Mouse (Mus musculus) brown adipose tissue, adult 24 weeks (tissue): Measurements from ENCODE around the gene Rab34. TPM values are rescaled to one million over a fixed set of nuclear protein-coding genes. Genes with fewer than 3 reads are reported as not detected.

ENCODE experiments used
- H3K27ac ChIP-seq: fragments of 200-500 bp; replicated peaks from 2 replicates; pipeline ENCODE4 v1.5.1; 2012; ENCODE audit warnings: low read depth, mild to moderate bottlenecking, low read length
- H3K4me1 ChIP-seq: fragments of 200-500 bp; 2 replicates; pipeline ENCODE4 v1.6.1; 2012; ENCODE audit warnings: low read length, mixed read lengths; ENCODE audit not compliant: control insufficient read depth, insufficient read depth, insufficient read length
- H3K4me3 ChIP-seq: fragments of 200-500 bp; 2 replicates; pipeline ENCODE4 v1.5.1; 2012; ENCODE audit warnings: low read depth, mild to moderate bottlenecking, low read length, moderate library complexity; ENCODE audit not compliant: insufficient read depth
- polyA plus RNA-seq: library from polyadenylated mRNA; stranded (reverse); fragments of >200 nt; gene quantifications from 2 replicates; pipeline ENCODE4 v1.2.4, GENCODE M21; 2012; ENCODE audit not compliant: missing spikeins, insufficient read depth, insufficient read length

The Rab34 gene
- 61.8 and 78.8 TPM in 2 replicates for polyA plus RNA-seq

GRCm38 (mm10) chr11:78188331-78189233 lies at the start of gene Rab34:
Gene Rab34, plus strand, starts transcription at chr11:78188430.
- Histone ChIP-seq H3K4me1 (0 out of 2 replicates have a peak, but pooled peaks cover 2% of the 10 kb centered on the region), H3K4me3 (peak within 1 kb of the TSS; percentile 71), H3K27ac (peak within 1 kb of the TSS; percentile 66)

- Histone ChIP-seq H3K27ac (no peak overlapping the region), H3K4me3 (no peak overlapping the region)
Measured at GRCm38 (mm10) chr11:78140665-78141064, 47.6 kb upstream of the Rab34 start.

GRCm38 (mm10) chr11:78143520-78143919 lies 44.7 kb upstream of the Rab34 start:
- H3K4me3 ChIP-seq: no peak overlapping the region
- H3K27ac ChIP-seq: no peak overlapping the region
- no peaks in the 10 kb centered on the region for H3K4me1 ChIP-seq

More at GRCm38 (mm10) chr11:78140665-78141064, 47.6 kb upstream of the Rab34 start:
- peaks cover 2% of the 10 kb centered on the region; the same call in 1 of the 2 replicates for H3K4me1 ChIP-seq

GRCm38 (mm10) chr11:78146168-78146567 lies 42.1 kb upstream of the Rab34 start:
- H3K4me3 ChIP-seq: no peak overlapping the region
- H3K4me1 ChIP-seq: no peaks in the 10 kb centered on the region
- H3K27ac ChIP-seq: no peak overlapping the region

GRCm38 (mm10) chr11:78146707-78147543 lies 41.3 kb upstream of the Rab34 start:
- Histone ChIP-seq H3K27ac (no peak overlapping the region), H3K4me1 (no peaks in the 10 kb centered on the region)

GRCm38 (mm10) chr11:78151161-78151560 lies 37.1 kb upstream of the Rab34 start:
- Histone ChIP-seq H3K4me3 (no peak overlapping the region), H3K27ac (no peak overlapping the region), H3K4me1 (no peaks in the 10 kb centered on the region)

More at GRCm38 (mm10) chr11:78146707-78147543, 41.3 kb upstream of the Rab34 start:
- no peak overlapping the region for H3K4me3 ChIP-seq

- Histone ChIP-seq H3K27ac (no peak overlapping the region), H3K4me3 (no peak overlapping the region), H3K4me1 (no peaks in the 10 kb centered on the region)
Measured at GRCm38 (mm10) chr11:78152299-78153231, 35.7 kb upstream of the Rab34 start.

- Histone ChIP-seq H3K27ac (no peak overlapping the region), H3K4me1 (no peaks in the 10 kb centered on the region), H3K4me3 (no peak overlapping the region)
Measured at GRCm38 (mm10) chr11:78153778-78154177, 34.5 kb upstream of the Rab34 start.

GRCm38 (mm10) chr11:78155674-78156073 lies 32.6 kb upstream of the Rab34 start:
- no peak overlapping the region for H3K4me3 ChIP-seq
- peaks cover 4% of the 10 kb centered on the region; the same call in 1 of the 2 replicates for H3K4me1 ChIP-seq
- H3K27ac ChIP-seq: no peak overlapping the region

- peaks cover 4% of the 10 kb centered on the region; the same call in 1 of the 2 replicates for H3K4me1 ChIP-seq
- H3K27ac ChIP-seq: no peak overlapping the region
- H3K4me3 ChIP-seq: no peak overlapping the region
Measured at GRCm38 (mm10) chr11:78156156-78156699, 32.0 kb upstream of the Rab34 start.

- Histone ChIP-seq H3K27ac (no peak overlapping the region), H3K4me3 (no peak overlapping the region), H3K4me1 (peaks cover 17% of the 10 kb centered on the region)
Measured at GRCm38 (mm10) chr11:78159096-78159495, 29.1 kb upstream of the Rab34 start.

GRCm38 (mm10) chr11:78159557-78159956 lies 28.7 kb upstream of the Rab34 start:
- H3K4me3 ChIP-seq: no peak overlapping the region
- peaks cover 17% of the 10 kb centered on the region for H3K4me1 ChIP-seq
- 0 out of 2 replicates have a peak overlapping the region, but pooled peaks have one; percentile 23 for H3K27ac ChIP-seq

GRCm38 (mm10) chr11:78160171-78160570 lies 28.1 kb upstream of the Rab34 start:
- Histone ChIP-seq H3K4me1 (peaks cover 17% of the 10 kb centered on the region), H3K4me3 (no peak overlapping the region), H3K27ac (peak overlapping the region; percentile 23; the same call in 1 of the 2 replicates)

GRCm38 (mm10) chr11:78160675-78161074 lies 27.6 kb upstream of the Rab34 start:
- peaks cover 17% of the 10 kb centered on the region for H3K4me1 ChIP-seq
- no peak overlapping the region for H3K4me3 ChIP-seq
- no peak overlapping the region for H3K27ac ChIP-seq
